Mouse (Mus musculus) lung, postnatal 0 days (tissue): ENCODE measurements at regions not wholly inside any gene's neighbourhood (a gene's known extent, or its start where the extent isn't known, plus 50 kb on each side); places are given as distances from the start of the nearest gene placed in this dataset.

Experiments used
- CTCF ChIP-seq: IDR thresholded peaks from 2 replicates; pipeline ENCODE4 v1.5.1; 2016; ENCODE audit warnings: antibody characterized with exemption, mild to moderate bottlenecking
- EP300 ChIP-seq: IDR thresholded peaks from 2 replicates; pipeline ENCODE4 v1.6.1; 2016; ENCODE audit warnings: antibody characterized with exemption, mild to moderate bottlenecking, control low read depth

GRCm38 (mm10) chr1:33031991-33032390, 484.9 kb upstream of the Gm5415 start:
- TF ChIP-seq CTCF (no peak), EP300 (no peak)
